Mouse (Mus musculus): ENCODE data around the gene Tns3. TPM values are rescaled to one million over a fixed set of nuclear protein-coding genes. Genes with fewer than 3 reads are reported as not detected.

Gene Tns3
- polyA plus RNA-seq, 1 experiment from 2014 or later, result 10.1 TPM

GRCm38 (mm10) chr11:8699777-8700176 is 35.4 kb upstream of the Tns3 start:
- H3K36me3 ChIP-seq (ENCODE audit: control insufficient read depth, insufficient read depth, low read length), result no peaks in the 10 kb centered on the region
- WGBS, result 43% methylated on average over 5 of the region's 5 CpGs
- DNase-seq (ENCODE audit: low spot score), result no peak

GRCm38 (mm10) chr11:8697670-8698069 is 33.3 kb upstream of the Tns3 start:
- 88% methylated on average over 3 of the region's 3 CpGs for WGBS
- DNase-seq (ENCODE audit: low spot score) (no peak), ATAC-seq (ENCODE audit: insufficient read depth, low FRiP score, low TSS enrichment) (no peak)
- Histone ChIP-seq H3K27ac (ENCODE audit: low read depth, low read length) (no peak overlapping the region), H3K9me3 (ENCODE audit: control insufficient read depth, low read length) (no peaks in the 10 kb centered on the region), H3K36me3 (ENCODE audit: control insufficient read depth, insufficient read depth, low read length) (no peaks in the 10 kb centered on the region), H3K27me3 (ENCODE audit: control insufficient read depth, insufficient read depth, low read length) (no peaks in the 10 kb centered on the region), H3K4me3 (ENCODE audit: low read depth, low read length) (no peak overlapping the region), H3K4me1 (ENCODE audit: control insufficient read depth, insufficient read depth, low read length) (peaks cover 6% of the 10 kb centered on the region; the same call in 1 of the 2 replicates), H3K4me2 (ENCODE audit: low read depth) (no peak overlapping the region), H3K9ac (ENCODE audit: low read length) (no peak overlapping the region)

More at GRCm38 (mm10) chr11:8699777-8700176, 35.4 kb upstream of the Tns3 start:
- no peaks in the 10 kb centered on the region for H3K9me3 ChIP-seq (ENCODE audit: control insufficient read depth, low read length)
- no peaks in the 10 kb centered on the region for H3K4me1 ChIP-seq (ENCODE audit: control insufficient read depth, insufficient read depth, low read length)
- H3K27me3 ChIP-seq (ENCODE audit: control insufficient read depth, insufficient read depth, low read length), result no peaks in the 10 kb centered on the region
- H3K4me2 ChIP-seq (ENCODE audit: low read depth), result no peak overlapping the region
- no peak overlapping the region for H3K4me3 ChIP-seq (ENCODE audit: low read depth, low read length)
- H3K9ac ChIP-seq (ENCODE audit: low read length), result no peak overlapping the region
- no peak for ATAC-seq (ENCODE audit: insufficient read depth, low FRiP score, low TSS enrichment)
- no peak overlapping the region for H3K27ac ChIP-seq (ENCODE audit: low read depth, low read length)

GRCm38 (mm10) chr11:8694096-8694495 is 29.8 kb upstream of the Tns3 start:
- Histone ChIP-seq H3K9me3 (ENCODE audit: control insufficient read depth, low read length) (no peaks in the 10 kb centered on the region), H3K27ac (ENCODE audit: low read depth, low read length) (no peak overlapping the region), H3K4me3 (ENCODE audit: low read depth, low read length) (no peak overlapping the region), H3K4me1 (ENCODE audit: control insufficient read depth, insufficient read depth, low read length) (peaks cover 14% of the 10 kb centered on the region; the same call in 1 of the 2 replicates), H3K9ac (ENCODE audit: low read length) (no peak overlapping the region), H3K36me3 (ENCODE audit: control insufficient read depth, insufficient read depth, low read length) (no peaks in the 10 kb centered on the region), H3K4me2 (ENCODE audit: low read depth) (no peak overlapping the region), H3K27me3 (ENCODE audit: control insufficient read depth, insufficient read depth, low read length) (no peaks in the 10 kb centered on the region)
- no peak for ATAC-seq (ENCODE audit: insufficient read depth, low FRiP score, low TSS enrichment)
- peak; percentile 7 for DNase-seq (ENCODE audit: low spot score)
- 94% methylated on average over 5 of the region's 5 CpGs for WGBS

GRCm38 (mm10) chr11:8692536-8693471 is 28.5 kb upstream of the Tns3 start:
- H3K4me1 ChIP-seq (ENCODE audit: control insufficient read depth, insufficient read depth, low read length), result peaks cover 14% of the 10 kb centered on the region; the same call in 1 of the 2 replicates
- H3K9me3 ChIP-seq (ENCODE audit: control insufficient read depth, low read length), result no peaks in the 10 kb centered on the region
- 9% methylated on average over 16 of the region's 16 CpGs for WGBS
- DNase-seq (ENCODE audit: low spot score) (peak; percentile 56), ATAC-seq (ENCODE audit: insufficient read depth, low FRiP score, low TSS enrichment) (peak; percentile 78)
- no peak overlapping the region for H3K4me3 ChIP-seq (ENCODE audit: low read depth, low read length)
- H3K27me3 ChIP-seq (ENCODE audit: control insufficient read depth, insufficient read depth, low read length), result no peaks in the 10 kb centered on the region
- peak overlapping the region; percentile 31; the same call in 1 of the 2 replicates for H3K9ac ChIP-seq (ENCODE audit: low read length)
- peak overlapping the region; percentile 2; the same call in 1 of the 2 replicates for H3K4me2 ChIP-seq (ENCODE audit: low read depth)
- H3K27ac ChIP-seq (ENCODE audit: low read depth, low read length), result 0 out of 2 replicates have a peak overlapping the region, but pooled peaks have one; percentile 15
- no peaks in the 10 kb centered on the region for H3K36me3 ChIP-seq (ENCODE audit: control insufficient read depth, insufficient read depth, low read length)

GRCm38 (mm10) chr11:8692162-8692535 is 27.8 kb upstream of the Tns3 start:
- WGBS, result 68% methylated on average over 6 of the region's 6 CpGs

DNA sequence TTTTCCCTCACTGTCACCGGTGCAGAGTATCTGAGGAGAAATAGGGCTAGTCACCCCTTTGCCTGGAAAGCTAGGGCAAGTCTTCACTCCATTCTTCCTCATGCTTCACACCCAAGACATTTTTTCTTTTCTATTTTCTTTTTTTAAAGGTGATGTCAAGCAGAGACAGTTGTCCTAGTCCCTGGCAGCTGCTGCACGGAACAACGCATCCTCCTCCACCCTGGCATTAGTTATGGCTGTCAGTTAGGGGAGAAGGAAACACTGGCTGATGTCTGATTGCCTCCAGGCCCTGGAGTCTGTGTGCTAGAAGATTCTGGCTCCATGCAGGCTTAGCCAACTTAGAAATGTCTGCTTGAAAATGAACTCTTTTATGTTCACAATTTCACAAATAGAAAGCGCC is 27.3 kb upstream of the Tns3 start:
- no peak overlapping the region for H3K4me3 ChIP-seq (ENCODE audit: low read depth, low read length)
- no peak overlapping the region for H3K9ac ChIP-seq (ENCODE audit: low read length)
- WGBS, result 59% methylated on average over 4 of the region's 4 CpGs
- DNase-seq (ENCODE audit: low spot score), result peak; percentile 2
- no peaks in the 10 kb centered on the region for H3K27me3 ChIP-seq (ENCODE audit: control insufficient read depth, insufficient read depth, low read length)
- no peak overlapping the region for H3K27ac ChIP-seq (ENCODE audit: low read depth, low read length)
- H3K9me3 ChIP-seq (ENCODE audit: control insufficient read depth, low read length), result no peaks in the 10 kb centered on the region
- no peak overlapping the region for H3K4me2 ChIP-seq (ENCODE audit: low read depth)
- ATAC-seq (ENCODE audit: insufficient read depth, low FRiP score, low TSS enrichment), result no peak
- H3K36me3 ChIP-seq (ENCODE audit: control insufficient read depth, insufficient read depth, low read length), result no peaks in the 10 kb centered on the region
- H3K4me1 ChIP-seq (ENCODE audit: control insufficient read depth, insufficient read depth, low read length), result peaks cover 14% of the 10 kb centered on the region; the same call in 1 of the 2 replicates

More at GRCm38 (mm10) chr11:8692162-8692535, 27.8 kb upstream of the Tns3 start:
- no peaks in the 10 kb centered on the region for H3K27me3 ChIP-seq (ENCODE audit: control insufficient read depth, insufficient read depth, low read length)
- ATAC-seq (ENCODE audit: insufficient read depth, low FRiP score, low TSS enrichment), result 0 out of 2 replicates have a peak, but pooled peaks have one; percentile 6
- no peaks in the 10 kb centered on the region for H3K36me3 ChIP-seq (ENCODE audit: control insufficient read depth, insufficient read depth, low read length)
- H3K4me3 ChIP-seq (ENCODE audit: low read depth, low read length), result no peak overlapping the region
- H3K9me3 ChIP-seq (ENCODE audit: control insufficient read depth, low read length), result no peaks in the 10 kb centered on the region
- H3K27ac ChIP-seq (ENCODE audit: low read depth, low read length), result no peak overlapping the region
- H3K4me1 ChIP-seq (ENCODE audit: control insufficient read depth, insufficient read depth, low read length), result peaks cover 14% of the 10 kb centered on the region; the same call in 1 of the 2 replicates
- no peak overlapping the region for H3K4me2 ChIP-seq (ENCODE audit: low read depth)
- H3K9ac ChIP-seq (ENCODE audit: low read length), result no peak overlapping the region
- DNase-seq (ENCODE audit: low spot score), result no peak

- no peaks in the 10 kb centered on the region for H3K9me3 ChIP-seq (ENCODE audit: control insufficient read depth, low read length)
- no peak overlapping the region for H3K4me2 ChIP-seq (ENCODE audit: low read depth)
- no peaks in the 10 kb centered on the region for H3K36me3 ChIP-seq (ENCODE audit: control insufficient read depth, insufficient read depth, low read length)
- H3K27ac ChIP-seq (ENCODE audit: low read depth, low read length), result no peak overlapping the region
- H3K9ac ChIP-seq (ENCODE audit: low read length), result no peak overlapping the region
- 86% methylated on average over 4 of the region's 4 CpGs for WGBS
- no peaks in the 10 kb centered on the region for H3K27me3 ChIP-seq (ENCODE audit: control insufficient read depth, insufficient read depth, low read length)
- peaks cover 14% of the 10 kb centered on the region; the same call in 1 of the 2 replicates for H3K4me1 ChIP-seq (ENCODE audit: control insufficient read depth, insufficient read depth, low read length)
- DNase-seq (ENCODE audit: low spot score) (no peak), ATAC-seq (ENCODE audit: insufficient read depth, low FRiP score, low TSS enrichment) (no peak)
- H3K4me3 ChIP-seq (ENCODE audit: low read depth, low read length), result no peak overlapping the region
These were observed 26.3 kb upstream of the Tns3 start for GRCm38 (mm10) chr11:8690633-8691032.

- DNase-seq (ENCODE audit: low spot score), result peak; percentile 8
- WGBS, result 82% methylated on average over 7 of the region's 7 CpGs
These were observed 25.2 kb upstream of the Tns3 start for GRCm38 (mm10) chr11:8689515-8689914.

More at GRCm38 (mm10) chr11:8689515-8689914, 25.2 kb upstream of the Tns3 start:
- H3K36me3 ChIP-seq (ENCODE audit: control insufficient read depth, insufficient read depth, low read length), result no peaks in the 10 kb centered on the region
- no peaks in the 10 kb centered on the region for H3K9me3 ChIP-seq (ENCODE audit: control insufficient read depth, low read length)
- no peak for ATAC-seq (ENCODE audit: insufficient read depth, low FRiP score, low TSS enrichment)
- no peak overlapping the region for H3K9ac ChIP-seq (ENCODE audit: low read length)
- no peak overlapping the region for H3K4me3 ChIP-seq (ENCODE audit: low read depth, low read length)
- H3K4me2 ChIP-seq (ENCODE audit: low read depth), result no peak overlapping the region
- no peaks in the 10 kb centered on the region for H3K27me3 ChIP-seq (ENCODE audit: control insufficient read depth, insufficient read depth, low read length)
- peaks cover 14% of the 10 kb centered on the region; the same call in 1 of the 2 replicates for H3K4me1 ChIP-seq (ENCODE audit: control insufficient read depth, insufficient read depth, low read length)
- H3K27ac ChIP-seq (ENCODE audit: low read depth, low read length), result no peak overlapping the region
